Mouse (Mus musculus) T-helper 2 cell (primary cell): Measurements from ENCODE around the gene Map6.

ENCODE experiments used
- in situ Hi-C: fragments of 300-600 bp; cut with MboI, MseI; formaldehyde crosslinking; loops from one replicate; pipeline ENCODE4 v1.15.1; 2025; ENCODE audit warnings: high pct_unique_total_duplicates

The Map6 gene

DNA sequence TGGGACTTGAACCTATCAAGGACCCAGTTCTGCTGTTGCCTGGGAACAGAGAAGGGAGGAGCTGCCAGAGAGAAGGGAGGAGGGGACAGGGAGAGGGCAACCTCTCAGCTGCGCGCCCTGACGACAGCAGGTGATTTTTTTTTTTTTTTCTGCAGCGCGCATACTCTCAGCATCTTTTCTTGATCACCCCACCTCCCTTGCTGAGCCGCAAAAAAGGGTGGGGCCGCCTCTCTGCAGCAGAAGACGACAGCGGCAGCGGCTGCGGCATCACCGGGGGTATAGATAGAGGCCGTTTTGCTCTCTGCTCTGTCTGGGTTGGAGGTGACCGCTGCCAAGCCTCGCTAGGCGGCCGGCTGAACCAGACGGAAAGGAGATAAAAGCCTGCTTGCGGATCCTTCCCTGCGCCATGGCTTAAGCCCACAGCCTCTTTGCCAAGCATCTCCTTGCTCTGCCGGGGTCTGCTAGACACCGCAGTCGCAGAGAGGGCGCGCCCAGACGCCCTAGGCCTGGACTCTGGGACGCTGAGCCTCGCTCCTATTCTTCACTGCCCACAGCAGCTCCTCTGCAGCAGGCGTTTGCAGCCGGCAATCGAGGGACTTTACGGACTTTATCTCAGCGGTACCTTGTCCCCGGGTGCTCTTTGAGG is at the start of gene Map6:
Gene Map6, plus strand, starts transcription at position 197 of the 646 bp plus-strand sequence.
- in situ Hi-C loops, result no loop called here

DNA sequence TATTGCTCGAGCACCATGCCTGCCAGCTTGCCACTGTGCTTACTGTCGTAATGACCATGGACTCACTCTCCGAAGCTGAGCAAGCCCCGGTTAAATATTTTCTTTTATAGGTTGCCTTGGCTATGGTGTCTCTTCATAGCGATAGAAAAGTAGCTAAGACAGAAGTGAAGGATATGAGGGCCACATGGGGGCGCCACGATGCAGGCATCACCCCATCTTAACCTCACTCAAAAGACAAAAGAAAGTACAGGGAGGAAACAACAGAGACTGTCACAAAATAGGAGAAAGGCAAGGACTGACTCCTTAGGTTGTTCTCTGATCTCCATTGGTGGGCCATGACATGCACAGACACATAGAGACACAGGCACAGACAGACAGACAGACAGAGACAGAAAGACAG is 43.0 kb upstream of the Map6 start:
- in situ Hi-C loops, result no loop called here

DNA sequence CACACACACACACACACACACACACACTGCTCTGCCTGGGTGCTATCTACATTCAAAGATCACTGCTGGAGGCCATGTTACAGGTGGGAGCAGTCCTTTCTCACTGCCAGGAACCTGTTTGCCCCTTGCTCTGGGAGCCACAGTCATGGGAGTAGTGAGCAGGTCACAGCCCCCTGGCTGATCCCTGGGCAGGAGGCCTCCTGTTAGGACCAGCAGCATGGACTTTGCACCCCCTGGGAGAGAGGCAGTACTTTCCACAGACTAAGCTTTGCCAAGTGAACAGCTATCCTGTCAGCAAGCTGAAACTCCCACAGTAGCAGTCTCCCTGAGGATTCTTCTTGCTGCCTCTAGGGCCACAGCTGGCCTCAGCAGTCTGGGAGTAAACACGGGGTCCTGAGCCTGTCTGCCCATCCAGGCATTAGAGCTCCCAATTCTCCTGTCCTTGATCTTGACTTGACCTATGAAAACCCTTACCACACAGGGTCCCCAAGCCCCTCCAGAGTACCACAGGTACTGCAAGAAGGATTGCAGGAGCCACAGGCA is 42.5 kb upstream of the Map6 start:
- in situ Hi-C loops, result no loop called here

DNA sequence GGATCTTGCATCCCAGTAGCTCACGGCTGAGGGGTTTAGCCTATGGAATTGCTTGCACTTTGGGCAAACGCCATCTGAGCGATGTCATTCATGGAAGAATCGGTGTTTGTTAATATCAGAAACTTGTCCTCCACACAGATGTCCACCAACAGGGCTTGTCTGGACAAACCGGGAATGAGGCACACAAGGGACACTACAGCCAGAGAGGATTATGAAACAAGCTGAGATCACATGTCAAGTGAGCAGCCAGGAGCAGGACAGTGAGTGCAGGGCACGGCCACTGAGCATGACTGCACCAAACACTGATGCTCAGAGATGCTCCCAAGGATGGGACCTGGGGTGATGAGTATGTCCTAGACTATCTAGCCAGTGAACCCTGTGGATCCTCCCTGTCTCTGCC is 41.8 kb upstream of the Map6 start:
- in situ Hi-C loops, result no loop called here

DNA sequence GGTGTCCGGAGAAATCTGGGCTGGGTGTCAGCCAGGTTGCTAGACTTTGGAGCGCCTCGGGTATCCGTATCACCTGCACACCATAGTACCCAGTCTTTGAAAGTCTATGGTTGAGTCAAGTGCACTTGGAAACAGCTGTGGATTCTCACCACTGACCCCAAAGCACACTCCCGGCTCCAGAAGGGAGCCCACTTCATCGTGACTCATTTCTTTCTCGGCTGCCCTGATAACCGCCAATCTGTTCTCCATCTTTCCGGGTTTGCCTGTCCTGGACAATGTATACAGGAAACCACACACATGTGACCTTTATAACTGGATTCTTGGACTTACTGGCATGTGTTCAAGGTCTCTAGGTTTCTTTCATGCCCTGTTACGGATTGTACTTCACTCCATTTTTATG is 40.6 kb upstream of the Map6 start:
- in situ Hi-C loops, result no loop called here

DNA sequence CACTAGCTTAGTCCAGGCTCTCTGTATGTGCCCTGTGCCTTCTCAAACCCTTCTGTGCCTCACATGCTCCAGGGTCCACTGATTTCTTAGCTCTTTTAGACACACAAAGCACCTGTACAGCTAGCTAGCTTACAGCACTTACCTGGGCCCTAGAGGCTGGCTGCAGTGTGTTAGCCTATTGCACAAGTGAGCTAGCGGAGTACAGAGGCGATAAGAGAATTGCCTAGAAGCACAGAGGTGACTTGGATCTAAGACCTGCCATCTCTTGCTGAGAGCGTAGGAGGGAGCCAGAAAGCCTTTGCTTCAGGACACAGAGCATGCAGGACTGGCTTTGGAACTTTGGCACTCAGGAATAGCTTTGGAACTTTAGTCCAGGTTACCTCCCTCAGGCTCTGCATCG is 40.0 kb upstream of the Map6 start:
- in situ Hi-C loops, result no loop called here

DNA sequence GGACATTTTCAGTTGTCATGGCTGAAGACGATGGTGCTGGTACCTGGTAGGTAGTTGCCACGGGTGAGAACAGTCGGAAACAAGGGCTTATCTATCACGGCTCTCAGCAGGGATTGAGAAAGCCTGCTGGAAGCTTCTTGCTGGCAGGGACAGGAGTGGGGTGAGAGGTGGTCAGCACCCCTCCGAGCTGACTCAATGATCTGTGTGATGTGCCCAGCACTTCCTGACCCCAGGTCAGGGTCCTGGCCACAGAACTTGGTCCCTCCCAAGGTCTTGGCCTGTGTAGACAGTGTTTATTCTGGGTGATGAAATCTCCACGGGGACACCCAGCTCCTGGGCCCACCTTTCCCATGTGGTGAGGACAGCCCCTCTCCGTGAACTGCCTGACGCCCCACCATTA is 38.4 kb upstream of the Map6 start:
- in situ Hi-C loops, result no loop called here

DNA sequence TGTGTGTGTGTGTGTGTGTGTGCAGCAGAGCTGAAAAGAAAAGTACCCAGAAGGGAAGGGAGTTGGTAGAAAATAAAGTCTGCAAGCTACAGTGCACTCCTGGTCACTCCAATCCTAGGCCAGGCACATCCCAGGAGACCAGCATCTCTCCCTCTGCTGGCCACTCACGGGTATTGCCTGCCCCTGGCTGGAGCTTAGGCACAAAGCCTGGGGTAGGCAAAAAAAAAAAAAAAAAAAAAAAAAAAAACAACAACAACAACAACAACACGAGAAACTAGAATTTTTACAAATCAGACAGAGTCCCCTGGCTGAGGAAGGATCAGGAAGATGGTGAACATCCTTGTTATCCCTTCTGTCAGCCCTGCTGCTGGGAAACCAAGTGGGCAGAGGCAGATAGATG is 37.8 kb upstream of the Map6 start:
- in situ Hi-C loops, result no loop called here

DNA sequence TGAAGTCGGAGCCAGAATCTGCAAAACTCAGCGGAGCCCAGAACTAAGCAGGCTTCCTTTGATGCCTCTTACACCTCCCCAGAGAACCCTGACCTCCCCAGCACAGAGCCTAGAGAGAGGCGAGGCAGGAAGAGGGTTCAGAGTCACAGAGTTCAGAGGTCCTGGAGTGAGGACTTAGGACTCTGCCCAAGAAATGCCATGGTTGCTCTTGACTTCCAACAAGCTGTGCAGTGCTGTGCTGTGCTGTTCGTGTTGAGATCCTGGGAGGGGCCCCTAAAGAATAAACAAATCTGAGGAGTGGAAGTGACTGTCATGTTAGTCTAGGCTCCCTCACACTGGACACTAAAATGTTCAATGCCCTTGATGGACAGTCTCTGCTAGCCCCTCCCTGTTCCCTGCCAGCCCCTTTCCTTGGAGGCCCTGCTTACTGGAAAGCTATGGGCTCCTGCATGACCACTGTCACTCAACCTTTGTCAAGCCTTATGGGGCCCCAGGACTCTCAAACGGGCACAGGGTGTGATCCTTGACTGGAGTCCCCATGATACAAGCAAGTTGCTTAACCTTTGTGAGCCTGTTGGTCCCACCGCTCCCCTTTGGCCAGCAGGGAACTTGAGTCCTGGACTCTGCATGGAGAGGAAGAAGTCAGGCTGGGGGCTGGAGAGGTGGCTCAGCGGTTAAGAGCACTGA is 37.0 kb upstream of the Map6 start:
- in situ Hi-C loops, result no loop called here

DNA sequence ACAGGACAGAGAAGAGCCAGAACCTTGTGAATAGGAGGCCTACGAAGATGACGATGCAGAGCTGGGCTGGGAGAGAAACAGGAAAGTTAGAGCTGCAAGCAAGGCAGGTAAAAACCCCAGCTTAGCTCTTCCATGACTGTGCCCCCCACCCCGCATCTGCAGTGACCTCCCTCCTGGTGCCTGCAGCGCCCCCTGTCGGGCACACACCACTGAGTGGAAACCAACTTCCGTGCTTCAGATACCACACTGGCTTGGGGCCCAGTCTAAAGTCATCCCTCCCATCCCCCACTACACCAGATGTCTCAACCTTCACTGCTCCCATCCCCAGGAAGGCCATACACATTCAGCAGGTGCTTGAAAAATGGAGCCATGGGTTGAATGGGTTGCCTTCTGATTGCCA is 34.7 kb upstream of the Map6 start:
- in situ Hi-C loops, result no loop called here

DNA sequence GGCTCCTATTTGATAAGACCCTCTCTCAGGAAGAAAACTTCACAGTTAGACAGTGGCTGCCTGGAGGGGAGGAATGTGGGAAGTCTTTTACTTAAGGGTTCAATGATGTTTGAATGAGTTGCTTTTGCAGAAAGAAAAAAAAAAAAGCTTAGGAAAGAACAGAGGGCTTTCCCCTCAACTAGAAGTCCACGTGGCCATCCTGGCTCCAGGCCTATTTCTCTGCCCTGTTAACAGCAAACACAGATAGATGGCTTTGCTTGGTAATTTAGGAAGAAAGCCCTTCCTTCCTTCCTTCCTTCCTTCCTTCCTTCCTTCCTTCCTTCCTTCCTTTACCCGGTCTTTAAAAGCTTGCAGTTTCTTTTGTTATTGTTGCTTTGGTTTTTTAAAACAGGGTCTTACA is 32.3 kb upstream of the Map6 start:
- in situ Hi-C loops, result no loop called here

DNA sequence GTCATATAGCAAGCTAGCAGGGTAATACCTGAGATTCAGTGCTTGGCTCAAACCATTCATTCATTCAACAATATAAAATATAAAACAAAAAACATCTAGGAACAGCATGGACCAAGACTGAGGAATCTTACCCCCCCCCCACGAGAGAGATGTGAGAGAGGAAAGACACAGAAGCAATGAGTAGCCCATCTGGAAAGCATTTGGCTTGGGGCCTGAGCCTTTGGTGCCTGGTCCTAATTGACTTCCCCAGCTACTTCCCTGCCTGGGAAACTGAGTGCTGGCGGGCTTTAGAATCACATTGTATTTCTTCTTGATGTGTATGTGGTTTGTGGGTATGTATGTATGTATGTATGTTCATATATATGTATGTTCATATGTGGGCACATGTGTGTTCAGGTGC is 31.6 kb upstream of the Map6 start:
- in situ Hi-C loops, result no loop called here

DNA sequence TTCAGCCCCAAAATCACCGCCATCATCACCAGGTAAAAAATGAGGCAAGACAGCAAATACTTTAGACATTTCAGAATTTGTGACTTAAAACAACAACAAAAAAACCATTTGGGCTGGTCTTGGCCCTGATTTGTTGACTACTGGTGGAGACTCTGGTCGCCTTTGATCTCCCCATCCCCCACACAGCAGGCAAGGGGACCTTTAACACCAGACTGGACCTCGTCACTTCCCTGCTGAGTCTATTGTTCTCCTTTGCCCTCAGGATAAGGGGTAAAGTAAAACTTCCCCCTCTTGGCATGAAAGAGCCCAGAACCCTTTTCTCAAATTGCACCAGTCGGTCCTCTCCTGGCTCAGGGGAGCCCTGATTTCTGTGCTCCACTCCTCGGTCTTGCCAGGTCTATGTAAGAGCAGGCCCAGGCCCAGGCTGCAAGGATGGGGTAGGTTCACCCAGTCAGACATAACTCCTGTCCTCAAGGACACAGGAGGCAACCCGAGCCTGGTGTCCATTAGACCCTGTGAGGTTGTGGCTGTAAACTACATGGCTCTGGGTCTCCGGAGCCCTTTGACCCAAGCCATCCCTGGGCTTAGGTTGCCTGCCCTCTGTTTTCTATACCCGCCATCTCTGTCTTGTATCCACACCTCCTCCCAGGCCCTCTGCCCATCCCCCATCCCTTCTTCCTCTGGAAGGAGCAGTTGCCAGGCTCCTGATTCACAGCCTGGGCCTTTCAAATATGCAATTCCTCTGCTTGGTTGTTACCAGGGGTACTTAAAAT is 30.2 kb upstream of the Map6 start:
- in situ Hi-C loops, result no loop called here

DNA sequence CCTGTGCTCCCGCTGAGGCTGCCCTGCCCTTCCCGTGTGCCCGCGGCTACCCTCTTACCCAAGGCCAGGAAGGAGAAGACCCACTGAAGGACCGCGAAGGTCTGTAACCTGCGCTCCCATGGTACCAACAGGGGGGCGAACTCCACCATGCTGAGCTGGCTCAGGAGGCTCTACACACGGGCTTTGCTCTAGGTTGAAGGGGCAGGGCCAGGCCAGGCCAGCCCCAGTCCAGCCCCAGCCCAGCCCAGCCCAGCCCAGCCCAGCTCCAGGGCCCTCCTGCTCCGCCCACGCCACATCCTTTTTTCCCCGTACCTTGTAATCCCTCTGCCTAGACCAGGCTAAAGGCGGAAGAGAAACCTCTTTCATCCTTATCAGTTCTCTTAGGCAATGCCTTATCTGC is 28.8 kb upstream of the Map6 start, which contains the start of gene Mogat2:
Gene Mogat2, minus strand, starts transcription at position 203 of the 400 bp plus-strand sequence.
- in situ Hi-C loops, result no loop called here

DNA sequence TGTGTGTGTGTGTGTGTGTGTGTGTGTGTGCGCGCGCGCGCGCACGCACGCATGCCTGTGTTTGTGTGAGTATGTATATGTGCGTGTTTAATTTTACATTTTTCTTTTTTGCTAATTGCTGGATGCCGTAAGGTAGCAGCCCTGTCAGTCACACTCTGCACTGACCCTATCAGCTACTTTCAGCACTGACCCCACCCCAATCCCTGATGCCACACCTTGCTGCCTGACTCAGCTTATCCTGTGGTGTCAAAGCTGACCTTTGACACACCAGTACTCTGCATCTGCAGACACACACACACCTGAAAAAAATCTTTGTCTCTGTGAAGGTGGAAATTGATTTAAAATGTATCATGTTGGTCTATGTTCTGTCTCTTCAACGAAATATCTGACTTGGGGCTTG is 25.1 kb upstream of the Map6 start:
- in situ Hi-C loops, result no loop called here

DNA sequence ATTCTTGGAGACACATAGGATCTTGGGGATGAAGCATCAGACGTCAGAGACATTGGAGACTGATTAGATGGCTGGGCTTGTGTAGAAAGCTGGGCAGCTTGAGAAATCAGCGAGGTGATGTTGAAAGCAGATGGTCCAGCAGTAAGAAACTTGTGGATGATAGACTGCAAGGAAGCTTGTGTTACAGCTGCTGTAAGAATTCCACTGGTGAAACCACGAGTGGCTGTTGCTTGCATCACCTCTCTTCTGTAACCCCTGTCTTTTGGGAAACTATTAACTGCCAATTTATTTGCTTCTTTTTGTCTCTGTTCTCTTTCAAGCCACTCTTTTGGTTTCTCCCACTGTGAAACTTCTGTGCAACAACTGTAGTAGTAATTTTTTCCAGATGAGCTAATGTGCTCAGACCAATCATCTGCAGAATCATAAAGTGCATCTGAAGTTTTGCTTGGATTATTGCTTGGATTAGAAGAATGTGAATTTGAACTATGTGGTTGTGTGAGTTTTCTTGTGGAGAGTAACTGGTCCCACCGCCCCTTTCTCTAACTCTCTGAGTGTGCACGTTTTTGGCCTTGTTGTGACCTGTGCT is 19.0 kb upstream of the Map6 start:
- in situ Hi-C loops, result no loop called here

DNA sequence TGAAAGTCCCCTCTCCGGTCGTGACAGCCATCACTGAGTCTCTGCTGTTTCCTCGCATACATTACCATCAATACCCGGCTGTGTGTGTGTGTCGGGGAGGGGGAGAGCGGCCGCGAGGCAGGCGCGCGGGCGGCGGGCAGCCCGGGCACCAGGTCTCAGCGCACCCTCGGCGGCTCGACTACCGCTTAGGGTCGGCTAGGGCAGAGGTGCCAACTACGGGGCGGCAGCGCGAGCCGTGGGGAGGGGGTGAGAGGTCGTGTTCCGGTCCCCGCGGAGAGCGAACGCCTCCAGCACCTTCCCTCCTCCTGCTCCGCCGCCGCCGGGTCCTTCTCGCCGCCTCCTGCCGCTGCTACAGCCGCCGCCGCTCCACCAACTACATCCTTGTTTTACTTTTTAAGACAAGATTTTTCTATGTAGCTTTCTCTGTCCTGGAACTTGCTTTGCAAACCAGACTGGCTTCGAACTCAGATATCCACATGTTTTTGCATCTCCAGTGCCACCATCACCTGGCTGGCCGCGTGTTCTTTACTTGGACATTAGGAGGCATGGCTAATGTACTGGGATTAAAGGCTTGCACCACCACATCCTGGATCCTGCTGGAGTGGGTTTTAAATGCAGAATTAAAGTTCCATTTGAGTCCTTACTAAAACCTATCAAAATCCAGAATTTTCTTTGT is 18.2 kb upstream of the Map6 start:
- in situ Hi-C loops, result no loop called here

DNA sequence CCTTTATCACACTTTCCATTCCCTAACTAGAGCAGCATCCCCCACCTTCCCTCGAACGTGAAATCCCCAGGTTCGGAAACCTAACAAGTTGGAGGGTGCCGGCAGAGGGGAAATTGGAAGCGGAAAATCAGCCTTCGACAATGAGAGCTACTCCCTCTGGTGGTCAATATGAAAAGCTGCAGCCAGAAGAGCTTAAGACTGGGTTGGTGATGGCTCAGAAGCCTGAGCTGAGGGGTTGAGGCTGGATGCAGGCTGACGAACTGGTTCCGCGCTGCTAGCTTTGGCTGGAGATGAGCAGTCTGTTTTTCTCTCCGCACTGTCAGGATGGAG is 17.7 kb upstream of the Map6 start:
- in situ Hi-C loops, result no loop called here

DNA sequence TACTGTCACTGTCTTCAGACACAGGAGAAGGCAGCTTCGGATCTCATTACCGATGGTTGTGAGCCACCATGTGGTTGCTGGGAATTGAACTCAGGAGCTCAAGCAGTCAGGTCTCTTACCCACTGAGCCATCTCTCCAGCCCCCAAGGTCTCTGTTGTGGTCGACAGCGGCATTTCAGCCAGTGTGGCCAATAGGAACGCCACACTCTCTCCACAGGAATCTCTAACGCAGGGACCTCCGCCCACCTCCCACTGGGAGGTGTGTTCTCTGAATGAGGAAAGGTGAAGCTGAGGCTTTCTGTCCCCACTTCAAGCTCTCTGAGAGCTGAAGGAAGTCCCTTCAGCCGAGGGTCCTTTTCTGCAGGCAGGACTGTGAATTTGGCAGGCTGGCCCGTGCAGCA is 16.9 kb upstream of the Map6 start:
- in situ Hi-C loops, result no loop called here

DNA sequence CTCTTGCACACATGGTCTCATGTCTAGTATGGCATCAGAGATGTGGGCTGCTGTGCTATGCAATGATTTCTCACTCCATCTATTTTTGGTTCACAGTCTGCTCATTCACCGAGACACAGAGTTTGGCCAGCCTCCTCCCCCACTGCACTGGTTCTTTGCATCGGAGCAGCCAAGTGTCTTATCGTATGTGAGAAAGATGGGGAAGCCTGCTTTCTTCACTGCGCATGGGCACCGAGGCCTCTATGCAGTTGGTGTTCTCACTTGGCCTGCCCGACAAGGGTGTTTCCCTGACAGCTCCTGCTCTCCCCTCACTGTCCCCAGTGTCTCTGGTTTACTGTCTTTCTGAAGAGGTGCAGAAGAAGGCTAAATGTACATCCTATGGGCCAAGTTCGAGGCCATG is 12.2 kb upstream of the Map6 start:
- in situ Hi-C loops, result no loop called here

DNA sequence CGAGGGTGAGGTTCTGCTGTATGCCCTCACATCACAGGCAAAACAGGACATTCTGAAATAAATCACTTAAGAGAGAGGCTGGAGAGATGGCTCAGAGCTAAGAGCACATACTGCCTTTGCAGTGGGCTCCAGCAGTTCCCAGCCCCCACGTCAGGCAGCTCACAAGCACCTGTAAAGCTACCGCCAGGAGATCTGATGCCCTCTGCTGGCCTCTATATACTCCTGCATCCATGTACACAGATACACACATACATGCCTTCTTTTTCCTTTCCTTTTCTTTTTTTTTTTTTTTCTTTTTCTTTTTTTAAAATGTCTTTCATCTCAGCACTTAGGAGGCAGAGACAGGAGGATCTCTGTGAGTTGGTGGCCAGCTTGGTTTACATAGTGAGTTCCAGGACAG is 5.3 kb upstream of the Map6 start:
- in situ Hi-C loops, result no loop called here

DNA sequence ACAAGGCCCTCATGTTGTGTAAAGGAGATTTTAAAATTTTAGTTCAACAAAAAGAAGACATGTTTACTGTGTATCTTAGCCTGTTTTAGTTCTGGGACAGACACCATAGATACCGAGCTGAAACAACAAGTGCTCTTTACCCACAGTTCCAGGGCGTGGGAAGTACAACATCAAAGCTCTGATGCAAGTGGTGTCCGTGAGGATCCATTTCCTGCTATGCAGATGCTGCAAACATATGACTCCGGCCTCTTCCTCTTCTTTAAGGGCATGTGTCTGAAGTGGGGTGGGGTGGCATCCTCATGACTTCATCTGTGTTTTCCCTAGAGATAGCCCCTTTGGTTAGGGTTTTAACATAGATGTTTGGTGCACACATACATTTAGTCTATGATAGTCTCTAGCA is 3.7 kb upstream of the Map6 start:
- in situ Hi-C loops, result no loop called here
